Mouse (Mus musculus): ENCODE data around the gene 1700015F17Rik. TPM values are rescaled to one million over a fixed set of nuclear protein-coding genes. Genes with fewer than 3 reads are reported as not detected.

1700015F17Rik gene
- polyA plus RNA-seq, 1 experiment = not detected

GRCm38 (mm10) chr5:5496393-5496792, 17.4 kb upstream of the 1700015F17Rik start:
- Histone ChIP-seq H3K4me3 (ENCODE audit: insufficient read depth, poor library complexity, severe bottlenecking) (no peak overlapping the region), H3ac (ENCODE audit: control insufficient read depth, insufficient read length, low read depth) (peak overlapping the region; percentile 4), H3K79me2 (ENCODE audit: control insufficient read depth, insufficient read depth) (no peaks in the 10 kb centered on the region), H3K36me3 (ENCODE audit: control insufficient read depth, insufficient read depth) (no peaks in the 10 kb centered on the region), H3K27me3 (ENCODE audit: control insufficient read depth, insufficient read depth, insufficient read length) (no peaks in the 10 kb centered on the region), H3K79me3 (ENCODE audit: low read depth) (no peaks in the 10 kb centered on the region)
- TF ChIP-seq CTCF (IDR thresholded peaks at IDR 0.05; ENCODE audit: control insufficient read depth, insufficient read depth, insufficient read length) = no peak
- TF ChIP-seq USF1 (IDR thresholded peaks at IDR 0.05; ENCODE audit: low read depth) = no peak
- TF ChIP-seq FOSL1 (IDR thresholded peaks at IDR 0.05; ENCODE audit: insufficient read depth, low read length, poor library complexity, severe bottlenecking) = no peak
- TF ChIP-seq MYOD1 (IDR thresholded peaks at IDR 0.05; ENCODE audit: control insufficient read depth, insufficient read length, low read depth) = no peak
- TF ChIP-seq CEBPB (IDR thresholded peaks at IDR 0.05; ENCODE audit: low read depth) = no peak
- TF ChIP-seq MYOG (IDR thresholded peaks at IDR 0.05; ENCODE audit: control insufficient read depth, extremely low read depth, insufficient read length) = no peak
- TF ChIP-seq MAX (IDR thresholded peaks at IDR 0.05) = no peak

- Histone ChIP-seq H3K79me3 (ENCODE audit: low read depth) (no peaks in the 10 kb centered on the region), H3ac (ENCODE audit: control insufficient read depth, insufficient read length, low read depth) (no peak overlapping the region), H3K36me3 (ENCODE audit: control insufficient read depth, insufficient read depth) (no peaks in the 10 kb centered on the region), H3K4me3 (ENCODE audit: insufficient read depth, poor library complexity, severe bottlenecking) (no peak overlapping the region), H3K27me3 (ENCODE audit: control insufficient read depth, insufficient read depth, insufficient read length) (no peaks in the 10 kb centered on the region), H3K79me2 (ENCODE audit: control insufficient read depth, insufficient read depth) (no peaks in the 10 kb centered on the region)
- TF ChIP-seq MYOG (IDR thresholded peaks at IDR 0.05; ENCODE audit: control insufficient read depth, extremely low read depth, insufficient read length) (no peak), CEBPB (IDR thresholded peaks at IDR 0.05; ENCODE audit: low read depth) (peak; percentile 79)
Measured at GRCm38 (mm10) chr5:5495042-5495441, 16.1 kb upstream of the 1700015F17Rik start.

- Histone ChIP-seq H3K79me2 (ENCODE audit: control insufficient read depth, insufficient read depth) (no peaks in the 10 kb centered on the region), H3K36me3 (ENCODE audit: control insufficient read depth, insufficient read depth) (no peaks in the 10 kb centered on the region), H3ac (ENCODE audit: control insufficient read depth, insufficient read length, low read depth) (no peak overlapping the region), H3K79me3 (ENCODE audit: low read depth) (no peaks in the 10 kb centered on the region), H3K27me3 (ENCODE audit: control insufficient read depth, insufficient read depth, insufficient read length) (no peaks in the 10 kb centered on the region), H3K4me3 (ENCODE audit: insufficient read depth, poor library complexity, severe bottlenecking) (no peak overlapping the region)
- TF ChIP-seq MYOG (IDR thresholded peaks at IDR 0.05; ENCODE audit: control insufficient read depth, extremely low read depth, insufficient read length) = no peak
- TF ChIP-seq CTCF (IDR thresholded peaks at IDR 0.05; ENCODE audit: control insufficient read depth, insufficient read depth, insufficient read length) = no peak
Measured at GRCm38 (mm10) chr5:5494269-5495005, 15.5 kb upstream of the 1700015F17Rik start.

- TF ChIP-seq CTCF (IDR thresholded peaks at IDR 0.05; ENCODE audit: control insufficient read depth, insufficient read depth, insufficient read length) (no peak), MAX (IDR thresholded peaks at IDR 0.05) (no peak), FOSL1 (IDR thresholded peaks at IDR 0.05; ENCODE audit: insufficient read depth, low read length, poor library complexity, severe bottlenecking) (no peak), MYOD1 (IDR thresholded peaks at IDR 0.05; ENCODE audit: control insufficient read depth, insufficient read length, low read depth) (no peak), USF1 (IDR thresholded peaks at IDR 0.05; ENCODE audit: low read depth) (no peak), CEBPB (IDR thresholded peaks at IDR 0.05; ENCODE audit: low read depth) (no peak), MYOG (IDR thresholded peaks at IDR 0.05; ENCODE audit: control insufficient read depth, extremely low read depth, insufficient read length) (no peak)
- H3K79me3 ChIP-seq (ENCODE audit: low read depth) = no peaks in the 10 kb centered on the region
- no peak overlapping the region for H3ac ChIP-seq (ENCODE audit: control insufficient read depth, insufficient read length, low read depth)
- no peaks in the 10 kb centered on the region for H3K27me3 ChIP-seq (ENCODE audit: control insufficient read depth, insufficient read depth, insufficient read length)
- no peaks in the 10 kb centered on the region for H3K36me3 ChIP-seq (ENCODE audit: control insufficient read depth, insufficient read depth)
- H3K79me2 ChIP-seq (ENCODE audit: control insufficient read depth, insufficient read depth) = no peaks in the 10 kb centered on the region
- H3K4me3 ChIP-seq (ENCODE audit: insufficient read depth, poor library complexity, severe bottlenecking) = no peak overlapping the region
Measured at GRCm38 (mm10) chr5:5492163-5492562, 13.2 kb upstream of the 1700015F17Rik start.

- no peaks in the 10 kb centered on the region for H3K79me2 ChIP-seq (ENCODE audit: control insufficient read depth, insufficient read depth)
- H3ac ChIP-seq (ENCODE audit: control insufficient read depth, insufficient read length, low read depth) = no peak overlapping the region
- no peaks in the 10 kb centered on the region for H3K36me3 ChIP-seq (ENCODE audit: control insufficient read depth, insufficient read depth)
- H3K79me3 ChIP-seq (ENCODE audit: low read depth) = no peaks in the 10 kb centered on the region
- no peak overlapping the region for H3K4me3 ChIP-seq (ENCODE audit: insufficient read depth, poor library complexity, severe bottlenecking)
- no peaks in the 10 kb centered on the region for H3K27me3 ChIP-seq (ENCODE audit: control insufficient read depth, insufficient read depth, insufficient read length)
- TF ChIP-seq MAX (IDR thresholded peaks at IDR 0.05) (no peak), MYOG (IDR thresholded peaks at IDR 0.05; ENCODE audit: control insufficient read depth, extremely low read depth, insufficient read length) (no peak), CTCF (IDR thresholded peaks at IDR 0.05; ENCODE audit: control insufficient read depth, insufficient read depth, insufficient read length) (no peak), MYOD1 (IDR thresholded peaks at IDR 0.05; ENCODE audit: control insufficient read depth, insufficient read length, low read depth) (no peak), USF1 (IDR thresholded peaks at IDR 0.05; ENCODE audit: low read depth) (no peak), CEBPB (IDR thresholded peaks at IDR 0.05; ENCODE audit: low read depth) (no peak), FOSL1 (IDR thresholded peaks at IDR 0.05; ENCODE audit: insufficient read depth, low read length, poor library complexity, severe bottlenecking) (no peak)
Measured at GRCm38 (mm10) chr5:5486071-5486470, 7.1 kb upstream of the 1700015F17Rik start.

GRCm38 (mm10) chr5:5483254-5483858, 4.4 kb upstream of the 1700015F17Rik start:
- TF ChIP-seq CEBPB (IDR thresholded peaks at IDR 0.05; ENCODE audit: low read depth) (no peak), USF1 (IDR thresholded peaks at IDR 0.05; ENCODE audit: low read depth) (no peak)
- Histone ChIP-seq H3K79me3 (ENCODE audit: low read depth) (no peaks in the 10 kb centered on the region), H3K79me2 (ENCODE audit: control insufficient read depth, insufficient read depth) (no peaks in the 10 kb centered on the region), H3ac (ENCODE audit: control insufficient read depth, insufficient read length, low read depth) (no peak overlapping the region), H3K36me3 (ENCODE audit: control insufficient read depth, insufficient read depth) (no peaks in the 10 kb centered on the region), H3K4me3 (ENCODE audit: insufficient read depth, poor library complexity, severe bottlenecking) (no peak overlapping the region), H3K27me3 (ENCODE audit: control insufficient read depth, insufficient read depth, insufficient read length) (no peaks in the 10 kb centered on the region)
